Mouse (Mus musculus) embryonic facial prominence, embryonic 11.5 days (tissue): ENCODE results near the gene Timm13. TPM values are rescaled to one million over a fixed set of nuclear protein-coding genes. Genes with fewer than 3 reads are reported as not detected.
A peak's percentile ranks its signal among the peaks of the same experiment; 100 is the strongest.

Source experiments
- ATAC-seq: fragments of 200-750 bp; cut with Nextera tagmentation; replicated peaks from 2 replicates; pipeline ENCODE4 v1.8.0; 2017; ENCODE audit warnings: low read depth; ENCODE audit not compliant: insufficient number of reproducible peaks, low FRiP score, low TSS enrichment
- DNase-seq: peaks from one replicate; pipeline ENCODE4 v3.0.0-alpha.2; 2015; ENCODE audit warnings: low spot score
- H3K27ac ChIP-seq: fragments of 300-500 bp; sonication (generic); replicated peaks from 2 replicates; pipeline ENCODE4 v1.5.1; 2014; ENCODE audit warnings: mild to moderate bottlenecking, low read depth, low read length, control low read depth
- H3K27me3 ChIP-seq: fragments of 300-500 bp; sonication (generic); 2 replicates; pipeline ENCODE4 v1.6.1; 2014; ENCODE audit warnings: mild to moderate bottlenecking, low read length, moderate library complexity, mixed read lengths; ENCODE audit not compliant: control insufficient read depth, insufficient read depth
- H3K36me3 ChIP-seq: fragments of 300-500 bp; sonication (generic); replicated peaks from 2 replicates; pipeline ENCODE4 v1.6.1; 2014; ENCODE audit warnings: low read depth, mild to moderate bottlenecking, low read length, moderate library complexity, mixed read lengths; ENCODE audit not compliant: control insufficient read depth, insufficient read depth
- H3K4me1 ChIP-seq: fragments of 300-500 bp; sonication (generic); 2 replicates; pipeline ENCODE4 v1.6.1; 2014; ENCODE audit warnings: low read length, mixed read lengths; ENCODE audit not compliant: control insufficient read depth, insufficient read depth
- H3K4me2 ChIP-seq: fragments of 300-500 bp; sonication (generic); 2 replicates; pipeline ENCODE4 v1.6.1; 2014; ENCODE audit warnings: low read depth, mild to moderate bottlenecking, control low read depth, low read length, moderate library complexity
- H3K4me3 ChIP-seq: fragments of 300-500 bp; sonication (generic); 2 replicates; pipeline ENCODE4 v1.5.1; 2014; ENCODE audit warnings: low read depth, low read length, control low read depth
- H3K9ac ChIP-seq: fragments of 300-500 bp; sonication (generic); replicated peaks from 2 replicates; pipeline ENCODE4 v1.6.1; 2014; ENCODE audit warnings: mild to moderate bottlenecking, control low read depth, low read length
- H3K9me3 ChIP-seq: fragments of 300-500 bp; sonication (generic); replicated peaks from 2 replicates; pipeline ENCODE4 v1.6.1; 2016; ENCODE audit warnings: mild to moderate bottlenecking, low read length, inconsistent platforms, mixed read lengths; ENCODE audit not compliant: control insufficient read depth
- WGBS: fragments of 180-500 bp; shearing (Covaris S2); extraction: QIAGEN DNeasy Blood & Tissue Kit; methylation state at CpG from one replicate; pipeline ENCODE4 v1.1.7; 2014; 5-methylcytosine and 5-hydroxymethylcytosine counted together
- polyA plus RNA-seq: library from polyadenylated mRNA; unstranded; fragments of >200 nt; fragmentation: Nextera tagmentation; extraction: Ambion mirVana; gene quantifications from 2 replicates; pipeline ENCODE4 v1.2.1, GENCODE M21; 2014

Gene Timm13
- polyA plus RNA-seq, 1 experiment from 2014 or later: 266 TPM

GRCm38 (mm10) chr10:80917779-80918434 is 17.1 kb upstream of the Timm13 start, which contains the start of gene Lmnb2:
Lmnb2 (minus strand) TSS chr10:80918245.
- WGBS: under 1% methylated on average over 60 of the region's 61 CpGs
- H3K9me3 ChIP-seq: no peaks in the 10 kb centered on the region

GRCm38 (mm10) chr10:80917336-80917778 is 16.6 kb upstream of the Timm13 start:
- Histone ChIP-seq H3K9me3 (no peaks in the 10 kb centered on the region), H3K4me2 (peak overlapping the region; percentile 93), H3K27ac (peak overlapping the region; percentile 52), H3K9ac (peak overlapping the region; percentile 94), H3K36me3 (no peaks in the 10 kb centered on the region; the same call in 1 of the 2 replicates), H3K4me1 (no peaks in the 10 kb centered on the region), H3K27me3 (no peaks in the 10 kb centered on the region), H3K4me3 (peak overlapping the region; percentile 94)
- ATAC-seq (peak; percentile 45; the same call in 1 of the 2 replicates), DNase-seq (peak; percentile 33)
- under 1% methylated on average over 15 of the region's 15 CpGs for WGBS

More at GRCm38 (mm10) chr10:80917779-80918434, 17.1 kb upstream of the Timm13 start, which contains the start of gene Lmnb2:
- H3K4me3 ChIP-seq: peak within 1 kb of the TSS; percentile 94
- peak within 1 kb of the TSS; percentile 52 for H3K27ac ChIP-seq
- DNase-seq (peak; percentile 87), ATAC-seq (peak; percentile 37; the same call in 1 of the 2 replicates)
- peak within 1 kb of the TSS; percentile 93 for H3K4me2 ChIP-seq
- H3K27me3 ChIP-seq: no peaks in the 10 kb centered on the region
- peak within 1 kb of the TSS; percentile 94 for H3K9ac ChIP-seq
- no peaks in the 10 kb centered on the region for H3K4me1 ChIP-seq
- no peaks in the 10 kb centered on the region; the same call in 1 of the 2 replicates for H3K36me3 ChIP-seq

- no peak overlapping the region for H3K4me3 ChIP-seq
- H3K36me3 ChIP-seq: no peaks in the 10 kb centered on the region; the same call in 1 of the 2 replicates
- no peak overlapping the region for H3K9ac ChIP-seq
- H3K27me3 ChIP-seq: no peaks in the 10 kb centered on the region
- no peaks in the 10 kb centered on the region for H3K9me3 ChIP-seq
- no peaks in the 10 kb centered on the region for H3K4me1 ChIP-seq
- no peak overlapping the region for H3K27ac ChIP-seq
- H3K4me2 ChIP-seq: no peak overlapping the region
- DNase-seq: no peak
- ATAC-seq: no peak
- WGBS: 90% methylated on average over 4 of the region's 4 CpGs
Observed at GRCm38 (mm10) chr10:80915736-80916135, 15.0 kb upstream of the Timm13 start.

- Histone ChIP-seq H3K4me3 (no peak overlapping the region), H3K4me2 (no peak overlapping the region), H3K9me3 (no peaks in the 10 kb centered on the region), H3K36me3 (no peaks in the 10 kb centered on the region; the same call in none of the 2 replicates), H3K27me3 (no peaks in the 10 kb centered on the region), H3K9ac (no peak overlapping the region), H3K27ac (no peak overlapping the region), H3K4me1 (no peaks in the 10 kb centered on the region)
- WGBS: 76% methylated on average over 2 of the region's 2 CpGs
- no peak for DNase-seq
- no peak for ATAC-seq
Observed at GRCm38 (mm10) chr10:80915260-80915659, 14.5 kb upstream of the Timm13 start.

GRCm38 (mm10) chr10:80914253-80914656 is 13.5 kb upstream of the Timm13 start:
- Histone ChIP-seq H3K36me3 (no peaks in the 10 kb centered on the region; the same call in none of the 2 replicates), H3K4me1 (no peaks in the 10 kb centered on the region), H3K4me3 (no peak overlapping the region), H3K9ac (no peak overlapping the region), H3K9me3 (no peaks in the 10 kb centered on the region), H3K27ac (no peak overlapping the region), H3K27me3 (no peaks in the 10 kb centered on the region), H3K4me2 (no peak overlapping the region)
- DNase-seq (no peak), ATAC-seq (no peak)
- WGBS: 84% methylated on average over 5 of the region's 5 CpGs

- WGBS: 91% methylated on average over 7 of the region's 8 CpGs
Observed at GRCm38 (mm10) chr10:80913364-80914011, 12.7 kb upstream of the Timm13 start.

GRCm38 (mm10) chr10:80911891-80912290 is 11.1 kb upstream of the Timm13 start:
- Histone ChIP-seq H3K27ac (no peak overlapping the region), H3K4me2 (no peak overlapping the region), H3K36me3 (no peaks in the 10 kb centered on the region; the same call in none of the 2 replicates), H3K9ac (no peak overlapping the region), H3K4me1 (no peaks in the 10 kb centered on the region), H3K27me3 (no peaks in the 10 kb centered on the region), H3K4me3 (no peak overlapping the region), H3K9me3 (no peaks in the 10 kb centered on the region)
- ATAC-seq (no peak), DNase-seq (no peak)

More at GRCm38 (mm10) chr10:80913364-80914011, 12.7 kb upstream of the Timm13 start:
- Histone ChIP-seq H3K27ac (no peak overlapping the region), H3K4me3 (no peak overlapping the region), H3K9ac (no peak overlapping the region), H3K4me2 (no peak overlapping the region), H3K27me3 (no peaks in the 10 kb centered on the region), H3K36me3 (no peaks in the 10 kb centered on the region; the same call in none of the 2 replicates), H3K4me1 (no peaks in the 10 kb centered on the region), H3K9me3 (no peaks in the 10 kb centered on the region)
- no peak for DNase-seq
- ATAC-seq: no peak

GRCm38 (mm10) chr10:80911354-80911753 is 10.6 kb upstream of the Timm13 start:
- peaks cover 2% of the 10 kb centered on the region for H3K36me3 ChIP-seq
- no peak overlapping the region for H3K4me3 ChIP-seq
- H3K27ac ChIP-seq: no peak overlapping the region
- H3K9me3 ChIP-seq: no peaks in the 10 kb centered on the region
- ATAC-seq (no peak), DNase-seq (no peak)
- peak overlapping the region; percentile 13; the same call in 1 of the 2 replicates for H3K9ac ChIP-seq
- whole genome bisulfite sequencing: 85% methylated on average over 4 of the region's 4 CpGs
- H3K27me3 ChIP-seq: no peaks in the 10 kb centered on the region
- no peaks in the 10 kb centered on the region for H3K4me1 ChIP-seq
- no peak overlapping the region for H3K4me2 ChIP-seq
